Mouse (Mus musculus): Measurements from ENCODE around the gene Samd4b. TPM values are rescaled to one million over a fixed set of nuclear protein-coding genes. Genes with fewer than 3 reads are reported as not detected.

Gene Samd4b
- polyA plus RNA-seq (2017; shearing (Covaris generic)) = 4.0 TPM

DNA sequence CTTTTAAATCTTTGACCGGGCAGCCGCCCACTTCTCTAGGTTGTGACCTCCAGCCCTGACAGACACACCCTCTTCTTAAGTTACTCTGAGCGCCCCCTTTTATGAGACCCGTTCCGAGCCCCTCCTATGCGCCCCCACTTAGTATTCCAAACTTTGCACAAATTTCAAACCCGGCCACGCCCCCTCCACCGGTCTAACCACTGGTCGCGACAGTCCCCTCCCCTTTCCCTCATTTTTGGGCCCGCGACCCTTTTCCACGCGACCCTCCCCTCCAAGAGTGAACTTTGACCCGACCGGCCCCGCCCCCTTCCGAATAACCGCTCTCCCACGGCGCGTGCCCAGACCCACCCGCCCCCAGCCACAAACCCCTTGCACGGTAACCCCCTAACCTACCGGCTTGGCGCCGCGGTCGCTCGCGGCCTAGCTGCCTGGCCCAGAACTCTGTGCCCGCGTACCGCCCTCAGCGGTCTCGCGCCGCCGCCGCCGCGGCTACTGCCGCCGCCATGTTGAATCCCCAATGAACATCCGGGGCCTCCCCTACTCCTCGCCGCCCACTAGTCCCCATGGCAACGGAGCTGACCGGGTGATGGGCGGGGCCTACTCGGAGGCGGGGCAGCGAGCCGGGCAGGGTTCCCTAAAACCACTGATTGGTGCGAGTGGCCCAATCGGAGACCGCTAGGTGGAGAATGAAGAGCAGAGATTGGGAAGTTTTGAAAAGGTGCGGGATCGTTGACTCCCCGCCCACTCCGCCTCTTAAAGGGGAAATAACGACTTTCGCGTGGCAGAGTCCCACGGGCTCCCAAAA, at the start of gene Samd4b, which contains the start of gene Pak4:
Gene Samd4b (minus strand): TSS at position 503 of the 805 bp plus-strand sequence.
Gene Pak4 (minus strand): TSS at position 544 of the 805 bp plus-strand sequence.

DNA sequence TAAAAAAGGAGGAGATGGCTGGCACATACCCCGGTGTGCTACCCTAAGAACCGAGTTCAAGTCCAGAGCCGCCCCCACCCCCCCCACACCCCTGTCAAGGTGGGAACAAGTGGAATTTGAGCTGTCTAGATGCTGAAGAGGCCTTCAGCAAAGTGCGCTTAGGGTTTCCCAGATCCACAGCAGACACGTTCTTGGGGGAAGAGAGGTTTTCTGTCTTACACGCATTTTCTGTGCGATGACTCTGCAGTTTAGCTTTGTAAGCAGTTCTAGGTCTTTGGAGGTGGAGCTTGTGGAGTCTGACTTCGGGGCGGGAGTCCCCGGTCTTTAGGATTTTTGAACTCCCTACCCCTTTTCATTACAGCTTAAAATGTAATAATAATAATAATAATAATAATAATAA, 33.1 kb upstream of the Samd4b start, which contains the start of gene Acp7:
Gene Acp7 (minus strand): TSS at position 260 of the 400 bp plus-strand sequence.

DNA sequence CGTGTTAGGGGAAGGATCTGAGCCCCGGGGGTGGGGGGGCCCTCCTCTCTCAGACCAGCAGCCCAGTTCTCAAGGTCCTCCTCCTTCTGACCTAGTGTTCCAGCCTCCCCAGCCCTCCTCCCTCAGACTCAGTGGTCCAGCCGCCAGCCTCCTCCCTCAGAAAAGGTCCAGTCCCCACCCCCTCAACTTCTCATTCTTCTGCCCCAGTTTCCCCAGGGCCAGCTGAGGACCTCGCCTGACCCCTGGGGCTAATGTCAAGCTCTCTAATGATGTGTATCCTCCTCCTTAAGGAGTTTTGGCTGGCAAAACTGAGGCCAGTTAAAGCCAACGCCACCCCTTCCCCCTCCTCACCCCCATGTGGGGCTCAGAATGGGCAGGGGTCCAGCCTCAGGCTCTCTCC, 50.8 kb downstream of the Samd4b start, which contains the start of gene Nccrp1:
Gene Nccrp1 (minus strand): TSS at position 101 of the 400 bp plus-strand sequence.

DNA sequence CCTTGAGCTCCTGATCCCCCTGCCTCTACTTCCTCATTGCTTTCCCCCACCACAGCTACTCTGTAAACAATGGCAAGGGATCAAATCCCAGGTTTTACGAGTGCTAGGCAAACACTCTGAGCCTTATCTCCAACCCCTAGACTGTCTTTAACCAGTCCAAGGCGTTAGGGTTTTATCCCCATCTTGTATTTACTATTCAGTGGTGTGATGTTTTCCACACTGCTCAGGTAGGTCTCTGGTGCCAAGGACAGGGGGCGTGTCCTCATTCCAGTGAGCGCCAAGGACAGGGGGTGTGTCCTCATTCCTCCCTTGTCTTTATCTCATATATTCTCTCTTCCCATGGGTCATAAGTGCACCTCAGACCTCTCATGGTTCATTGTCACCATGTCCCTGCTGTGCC, 57.4 kb downstream of the Samd4b start, which contains the start of gene Sycn:
Gene Sycn (plus strand): TSS at position 360 of the 400 bp plus-strand sequence.

DNA sequence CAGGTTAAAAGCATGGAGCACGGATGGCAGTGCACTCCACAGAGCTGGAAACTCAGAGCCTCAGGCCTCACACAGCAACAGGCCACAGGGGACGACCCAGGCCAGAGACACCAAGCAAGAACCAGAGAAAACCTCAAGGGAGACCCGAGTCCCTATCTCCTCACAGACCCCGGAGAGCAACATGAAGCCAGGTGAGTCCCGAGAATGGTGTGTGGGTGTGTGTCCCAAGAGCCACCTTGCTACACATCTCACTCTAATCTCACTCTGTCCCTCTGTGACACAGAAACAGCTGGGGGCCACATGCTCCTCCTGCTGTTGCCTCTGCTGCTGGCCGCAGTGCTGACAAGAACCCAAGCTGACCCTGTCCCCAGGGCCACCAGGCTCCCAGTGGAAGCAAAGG, 75.4 kb downstream of the Samd4b start, which contains the start of gene Ifnl3:
Gene Ifnl3 (plus strand): TSS at position 301 of the 400 bp plus-strand sequence.

DNA sequence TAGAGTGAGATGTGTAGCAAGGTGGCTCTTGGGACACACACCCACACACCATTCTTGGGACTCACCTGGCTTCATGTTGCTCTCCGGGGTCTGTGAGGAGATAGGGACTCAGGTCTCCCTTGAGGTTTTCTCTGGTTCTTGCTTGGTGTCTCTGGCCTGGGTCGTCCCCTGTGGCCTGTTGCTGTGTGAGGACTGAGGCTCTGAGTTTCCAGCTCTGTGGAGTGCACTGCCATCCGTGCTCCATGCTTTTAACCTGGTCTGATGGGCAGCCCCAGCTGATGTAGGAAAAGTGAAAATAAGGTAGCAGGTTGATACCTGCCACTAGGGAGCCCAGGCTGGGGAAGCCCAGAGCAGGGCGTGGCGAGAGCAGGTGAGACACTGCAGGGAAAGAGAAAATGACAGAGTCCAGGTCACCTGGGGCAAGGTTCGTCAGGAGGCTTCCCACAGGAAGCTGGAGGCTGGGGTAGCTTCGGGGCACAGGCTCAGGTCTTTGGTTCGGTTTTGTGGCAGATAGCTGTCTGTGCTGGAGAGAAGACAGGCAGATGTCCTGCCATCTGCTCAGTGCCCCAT, 87.5 kb downstream of the Samd4b start, which contains the start of gene Ifnl2:
Gene Ifnl2 (minus strand): TSS at position 51 of the 570 bp plus-strand sequence.

DNA sequence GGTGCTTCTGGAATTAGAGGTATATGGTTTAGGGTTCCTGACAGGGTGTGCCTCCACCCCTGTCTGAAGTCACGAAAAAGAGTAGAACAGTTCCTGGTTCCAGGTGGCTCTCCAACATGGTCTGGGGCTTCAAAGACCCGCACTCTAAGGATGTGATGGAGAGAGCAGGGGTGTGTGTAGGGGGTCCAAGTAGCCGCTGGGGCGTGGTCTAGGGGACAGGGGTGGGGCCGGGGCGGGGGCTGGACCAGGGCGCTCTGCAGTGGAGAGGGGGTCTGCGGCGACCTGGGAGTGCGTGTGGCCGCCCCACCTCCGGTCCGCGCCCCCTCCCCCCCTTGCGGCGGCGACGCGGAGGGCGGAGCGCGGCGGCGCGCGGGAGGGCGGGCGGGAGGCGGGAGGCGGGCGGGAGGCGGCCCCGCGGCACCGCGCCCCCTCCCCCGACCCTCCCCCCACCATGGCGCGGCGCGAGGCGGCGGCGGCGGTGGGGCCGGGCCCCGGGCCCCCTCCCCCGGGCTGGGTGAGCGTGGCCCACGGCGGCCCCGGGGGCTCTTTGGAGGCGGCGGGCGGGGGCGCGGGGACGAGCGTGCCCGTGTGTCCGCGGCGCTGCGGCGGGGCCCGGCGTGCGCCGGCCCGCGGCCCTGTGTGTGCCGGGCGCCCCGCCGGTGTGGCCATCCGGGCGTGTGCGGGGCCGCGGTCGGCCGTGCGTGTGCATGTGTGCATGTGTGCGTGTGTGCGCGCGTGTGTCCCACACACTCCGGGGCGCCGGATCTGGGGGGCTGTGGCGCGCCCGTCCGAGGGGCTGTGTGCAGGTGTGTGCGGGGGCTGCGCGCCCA, 146.2 kb downstream of the Samd4b start, which contains the start of gene Lrfn1:
Gene Lrfn1 (plus strand): TSS at position 450 of the 830 bp plus-strand sequence.

DNA sequence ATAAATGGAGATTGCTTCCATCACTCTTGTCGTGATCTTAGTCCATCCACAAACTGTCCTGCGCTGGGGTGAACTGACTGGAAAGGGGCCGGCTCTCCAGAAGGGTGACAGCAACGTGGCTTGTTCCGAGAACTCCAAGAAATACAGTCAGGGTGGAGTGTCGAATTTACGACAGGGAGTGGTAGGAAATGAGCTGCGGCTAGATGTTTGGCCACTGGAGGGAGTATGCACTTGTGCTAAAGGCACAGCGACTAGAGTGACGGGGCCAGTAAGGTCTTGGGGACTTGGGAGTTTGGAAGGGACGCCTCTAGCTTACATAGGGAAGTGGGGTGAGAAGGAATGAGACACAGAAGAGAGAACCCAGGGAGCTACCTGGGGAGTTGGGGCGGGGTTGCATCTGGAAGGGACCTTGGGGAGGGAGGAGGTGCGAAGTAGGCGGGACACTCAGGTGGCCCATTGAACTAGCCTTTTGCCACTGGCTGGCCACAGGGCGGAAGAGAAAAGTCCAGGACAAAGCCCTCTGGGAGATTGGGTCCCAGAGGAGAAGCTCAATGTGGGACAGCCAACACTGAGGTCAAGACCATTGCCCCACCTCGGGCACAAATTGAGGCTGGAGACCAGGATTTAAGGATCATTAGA, 160.9 kb downstream of the Samd4b start, which contains the start of gene Gmfg:
Gene Gmfg (plus strand): TSS at position 516 of the 639 bp plus-strand sequence.

DNA sequence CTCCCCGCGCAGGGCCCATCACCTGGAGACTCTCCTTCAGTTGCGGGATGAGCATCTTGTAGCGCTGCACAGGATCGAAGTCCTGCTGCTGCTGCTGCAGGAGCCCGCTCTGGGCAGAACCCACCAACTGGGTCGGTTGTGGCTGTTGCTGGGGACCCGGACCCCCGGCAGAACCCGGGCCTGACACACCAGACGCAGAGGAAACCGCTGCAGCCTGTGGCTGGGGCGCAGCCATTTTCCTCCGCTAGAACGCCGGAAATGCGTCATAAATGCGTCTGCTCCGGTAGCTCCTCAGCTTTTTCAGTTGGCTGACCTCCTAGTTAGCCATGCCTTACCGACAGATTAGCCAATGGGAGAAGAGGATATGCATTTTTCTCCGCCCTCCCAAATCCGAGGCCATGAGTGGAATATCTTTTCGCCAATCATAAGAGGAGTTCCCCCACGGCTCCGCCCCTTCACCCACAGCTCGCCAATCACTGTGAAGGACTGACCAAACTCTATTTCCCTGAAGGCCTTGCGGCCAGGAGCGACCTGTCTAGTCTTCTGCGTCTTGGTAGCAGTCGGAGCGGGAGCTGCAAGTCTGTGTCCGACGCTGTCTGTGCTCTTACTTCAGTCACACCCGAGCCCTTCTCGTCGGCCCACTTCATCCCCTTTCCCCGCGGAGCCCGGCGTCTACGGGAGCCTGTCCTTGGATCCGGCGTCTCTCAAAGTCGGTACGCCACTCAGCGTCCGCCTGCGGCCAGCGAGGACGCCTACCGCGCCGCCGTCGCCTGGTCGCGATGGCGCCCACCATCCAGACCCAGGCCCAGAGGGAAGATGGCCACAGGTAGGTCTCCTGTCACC, 205.3 kb downstream of the Samd4b start, which contains the start of the genes Med29 and Paf1:
Gene Med29 (minus strand): TSS at position 280 of the 843 bp plus-strand sequence.
Gene Paf1 (plus strand): TSS at position 523 of the 843 bp plus-strand sequence.

DNA sequence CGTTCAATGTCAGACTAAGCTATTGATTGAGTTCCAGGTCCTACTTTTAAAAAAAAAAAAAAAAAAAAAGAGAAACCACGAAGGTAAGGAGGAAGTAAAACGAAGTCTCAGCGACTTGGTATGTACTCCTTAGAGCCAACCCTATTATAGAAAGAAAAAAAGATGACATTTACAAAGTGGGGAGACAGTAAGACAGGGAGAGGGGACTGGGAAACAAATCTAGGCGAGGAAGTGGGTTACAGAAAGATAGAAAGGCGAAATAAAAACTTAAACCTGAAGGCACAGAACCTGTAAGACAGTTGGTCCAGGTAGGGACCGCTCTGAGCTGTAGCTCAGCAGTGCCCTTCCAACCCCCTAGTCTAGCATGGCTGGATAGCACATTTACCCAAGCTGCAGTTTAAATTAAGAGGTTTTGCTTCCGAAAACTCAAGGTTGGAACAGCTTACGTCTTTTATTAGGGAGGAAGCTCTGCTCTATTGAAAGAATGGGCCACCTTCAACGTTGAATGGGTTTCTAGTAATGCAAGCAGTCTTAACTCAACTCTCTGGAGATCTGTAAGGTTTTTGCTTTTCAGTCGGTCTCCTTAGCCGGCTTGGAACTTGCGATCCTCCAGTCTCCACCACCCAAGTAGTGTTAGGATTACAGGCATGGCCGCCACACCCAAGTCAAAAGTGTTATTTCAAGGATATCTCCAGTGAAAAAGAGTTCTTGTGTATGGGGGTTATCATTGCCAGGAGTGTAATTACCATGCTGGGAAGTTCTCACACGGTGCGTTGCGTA, 217.5 kb downstream of the Samd4b start, which contains the start of gene Zfp36:
Gene Zfp36 (minus strand): TSS at position 17 of the 780 bp plus-strand sequence.

DNA sequence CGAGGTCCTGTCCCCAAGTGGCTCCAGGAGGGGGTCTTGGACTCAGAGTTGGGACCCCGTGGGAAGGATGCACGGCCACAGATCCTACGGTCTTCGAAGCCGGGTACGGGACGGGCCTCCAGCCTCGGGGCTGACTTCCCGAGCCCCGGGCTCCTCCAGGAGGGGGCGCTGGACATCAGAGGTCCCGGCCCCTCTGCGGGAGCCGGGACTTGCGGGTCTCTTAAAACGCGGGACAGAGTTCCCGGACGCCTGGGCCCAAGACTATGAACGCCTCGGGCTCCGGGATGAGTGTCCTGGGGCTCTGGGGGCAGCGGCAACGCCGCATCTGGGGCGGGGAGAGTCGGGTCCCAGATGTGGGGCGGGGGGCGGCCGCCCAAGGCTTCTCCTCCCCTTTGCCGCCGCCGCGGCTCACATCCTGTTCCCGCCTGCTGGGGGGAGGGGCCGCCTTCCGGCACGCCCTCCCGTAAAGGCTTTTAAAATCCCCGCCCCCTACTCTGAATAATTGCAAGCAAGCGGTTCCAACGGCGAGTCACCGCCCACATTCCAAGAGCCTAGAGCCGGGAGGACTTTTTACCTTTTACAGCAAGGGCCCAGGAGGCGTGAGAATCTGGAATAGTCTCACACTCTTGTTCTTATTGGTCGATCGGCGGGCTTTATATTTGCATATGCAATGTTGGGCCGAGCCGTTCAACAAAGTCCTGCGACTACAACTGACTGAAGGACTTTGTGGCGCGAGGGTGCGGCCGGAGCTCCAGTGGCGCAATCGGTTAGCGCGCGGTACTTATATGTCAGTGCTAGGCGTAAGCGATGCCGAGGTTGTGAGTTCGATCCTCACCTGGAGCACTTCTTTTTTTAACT, 225.5 kb downstream of the Samd4b start, which contains the start of gene Plekhg2:
Gene Plekhg2 (minus strand): TSS at position 349 of the 858 bp plus-strand sequence.

DNA sequence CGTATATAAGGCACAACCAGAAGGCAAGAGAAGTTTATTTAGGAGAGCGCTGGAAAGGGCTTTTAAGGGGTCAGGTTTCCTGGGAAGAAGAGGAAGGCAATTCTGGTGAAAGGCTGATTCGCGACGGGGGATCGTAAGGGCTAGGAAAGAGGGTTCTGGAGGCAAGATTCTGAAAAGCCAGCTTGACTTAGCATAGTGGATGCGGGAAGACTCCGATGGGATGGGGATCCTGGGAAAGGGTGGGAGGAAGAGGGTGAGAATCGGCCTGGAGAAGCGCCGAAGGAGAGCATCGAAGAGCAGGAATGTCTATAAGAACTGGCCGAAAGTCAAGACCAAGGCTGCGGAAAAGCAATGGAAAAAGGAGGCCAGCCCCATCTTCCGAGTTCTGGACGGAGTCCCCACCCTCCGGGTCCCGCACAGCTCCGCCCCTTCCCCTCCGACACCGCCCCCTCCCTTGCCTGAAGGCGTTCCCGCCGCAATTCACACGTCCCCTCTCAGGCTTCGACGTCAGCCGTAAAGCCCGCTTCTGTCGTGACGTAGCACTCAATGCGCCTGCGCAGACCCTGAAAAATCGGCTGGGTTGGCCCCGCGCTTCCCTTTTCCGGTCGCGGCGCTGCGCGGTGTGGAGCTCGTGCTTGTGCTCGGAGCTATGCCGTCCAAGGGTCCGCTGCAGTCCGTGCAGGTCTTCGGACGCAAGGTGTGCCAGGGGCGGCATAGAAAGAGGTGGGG, 247.6 kb downstream of the Samd4b start, which contains the start of gene Rps16:
Gene Rps16 (plus strand): TSS at position 498 of the 729 bp plus-strand sequence.

Other genes starting within 250 kb of the Samd4b start
- 922 TPM for gene Rps16, start 247.5 kb downstream of the Samd4b start, polyA plus RNA-seq (2017; shearing (Covaris generic))
- gene Plekhg2, start 225.5 kb downstream of the Samd4b start, polyA plus RNA-seq (2017; shearing (Covaris generic)) = 98.2 TPM
- gene Zfp36, start 217.9 kb downstream of the Samd4b start, polyA plus RNA-seq (2017; shearing (Covaris generic)) = 242 TPM
- gene Med29, start 205.4 kb downstream of the Samd4b start, polyA plus RNA-seq (2017; shearing (Covaris generic)) = 28.4 TPM
- gene Paf1, start 205.2 kb downstream of the Samd4b start, polyA plus RNA-seq (2017; shearing (Covaris generic)) = 109 TPM
- gene Gmfg, start 160.7 kb downstream of the Samd4b start, polyA plus RNA-seq (2017; shearing (Covaris generic)) = 466 TPM
- not detected for gene Lrfn1, start 146.2 kb downstream of the Samd4b start, polyA plus RNA-seq (2017; shearing (Covaris generic))
- gene Ifnl2, start 87.7 kb downstream of the Samd4b start, polyA plus RNA-seq (2017; shearing (Covaris generic)) = not detected
- gene Ifnl3, start 75.3 kb downstream of the Samd4b start, polyA plus RNA-seq (2017; shearing (Covaris generic)) = not detected
- not detected for gene Sycn, start 57.3 kb downstream of the Samd4b start, polyA plus RNA-seq (2017; shearing (Covaris generic))
- 0.42 TPM for gene Nccrp1, start 50.9 kb downstream of the Samd4b start, polyA plus RNA-seq (2017; shearing (Covaris generic))
- 5.4 TPM for gene Pak4, start within 50 bp of the Samd4b start, polyA plus RNA-seq (2017; shearing (Covaris generic))
- gene Acp7, start 33.2 kb upstream of the Samd4b start, polyA plus RNA-seq (2017; shearing (Covaris generic)) = not detected
- gene Fbxo27, start 94.7 kb upstream of the Samd4b start, polyA plus RNA-seq (2017; shearing (Covaris generic)) = 5.1 TPM
- gene Fbxo17, start 118.7 kb upstream of the Samd4b start, polyA plus RNA-seq (2017; shearing (Covaris generic)) = 5.4 TPM
- 110 TPM for gene Mrps12, start 143.7 kb upstream of the Samd4b start, polyA plus RNA-seq (2017; shearing (Covaris generic))
- 17.8 TPM for gene Sars2, start 143.8 kb upstream of the Samd4b start, polyA plus RNA-seq (2017; shearing (Covaris generic))
- not detected for gene Ccer2, start 158.0 kb upstream of the Samd4b start, polyA plus RNA-seq (2017; shearing (Covaris generic))
- 107 TPM for gene Sirt2, start 168.6 kb upstream of the Samd4b start, polyA plus RNA-seq (2017; shearing (Covaris generic))
- gene Nfkbib, start 169.4 kb upstream of the Samd4b start, polyA plus RNA-seq (2017; shearing (Covaris generic)) = 122 TPM
- 324 TPM for gene Rinl, start 190.8 kb upstream of the Samd4b start, polyA plus RNA-seq (2017; shearing (Covaris generic))
- 110 TPM for gene Hnrnpl, start 210.4 kb upstream of the Samd4b start, polyA plus RNA-seq (2017; shearing (Covaris generic))
- 208 TPM for gene Ech1, start 227.1 kb upstream of the Samd4b start, polyA plus RNA-seq (2017; shearing (Covaris generic))
- 25.3 TPM for gene Lgals4, start 235.7 kb upstream of the Samd4b start, polyA plus RNA-seq (2017; shearing (Covaris generic))